Mouse (Mus musculus) layer of hippocampus, adult 18-20 months (tissue): ENCODE results near the gene Surf1. TPM values are rescaled to one million over a fixed set of nuclear protein-coding genes. Genes with fewer than 3 reads are reported as not detected.
"Not testable (repeated sequence)": the region's sequence is repeated elsewhere in the genome, so short reads cannot be mapped to it uniquely, and the experiment has no call there.

Experiments used
- DNase-seq, 2 experiments: peaks; one replicate each; pipeline ENCODE4 v3.0.0; 2022; ENCODE audit warnings: low spot score in 2 of 2
- total RNA-seq, 2 experiments: library from RNA; stranded (reverse); gene quantifications; 2 replicates each; pipeline ENCODE4 v1.2.3; 2021

The Surf1 gene
- total RNA-seq, 2 experiments from 2014 or later = 109 to 111 TPM

- no peak for DNase-seq
Observed at GRCm38 (mm10) chr2:26901834-26902400, 14.4 kb downstream of the Surf1 start.

GRCm38 (mm10) chr2:26900731-26901130 is 15.6 kb downstream of the Surf1 start:
- no peak for DNase-seq

GRCm38 (mm10) chr2:26895898-26896297 is 20.4 kb downstream of the Surf1 start:
- DNase-seq = no peak

- DNase-seq = not testable (repeated sequence)
Observed at GRCm38 (mm10) chr2:26886170-26886569, 30.2 kb downstream of the Surf1 start.

- DNase-seq = not testable (repeated sequence)
Observed at GRCm38 (mm10) chr2:26885541-26885940, 30.8 kb downstream of the Surf1 start.

- no peak for DNase-seq
Observed at GRCm38 (mm10) chr2:26878571-26878970, 37.8 kb downstream of the Surf1 start.

GRCm38 (mm10) chr2:26870666-26871065 is 45.7 kb downstream of the Surf1 start:
- DNase-seq = no peak

- DNase-seq = no peak
Observed at GRCm38 (mm10) chr2:26864879-26865278, 51.5 kb downstream of the Surf1 start, which contains the start of gene Abo. Gene Abo (minus strand): TSS chr2:26864979.

Other genes with a start within 250 kb of the Surf1 start
- gene Lcn4, start 245.2 kb downstream of the Surf1 start, total RNA-seq = not detected
- gene Abo, start 51.6 kb downstream of the Surf1 start, total RNA-seq = not detected
- 10 to 100 TPM; 26.4 to 29.0 TPM for gene Surf6, start 13.7 kb downstream of the Surf1 start, total RNA-seq
- 10 to 100 TPM; 47.5 to 50.1 TPM for gene Med22, start 5.9 kb downstream of the Surf1 start, total RNA-seq
- 100 to 1,000 TPM; 253 to 258 TPM for gene Rpl7a, start 5.8 kb downstream of the Surf1 start, total RNA-seq
- 10 to 100 TPM; 34.2 to 36.5 TPM for gene Surf2, start 163 bp downstream of the Surf1 start, total RNA-seq
- gene Surf4, start 17.4 kb upstream of the Surf1 start, total RNA-seq = 10 to 100 TPM; 52.0 to 56.2 TPM
- under 1 TPM; 0.15 to 0.30 TPM for gene Stkld1, start 17.5 kb upstream of the Surf1 start, total RNA-seq
- gene Rexo4, start 47.9 kb upstream of the Surf1 start, total RNA-seq = 10 to 100 TPM; 59.0 to 63.7 TPM
- gene Adamts13, start 56.9 kb upstream of the Surf1 start, total RNA-seq = 1 to 10 TPM; 1.0 to 1.4 TPM
- 10 to 100 TPM; 39.3 to 43.6 TPM for gene Cacfd1, start 93.4 kb upstream of the Surf1 start, total RNA-seq
- 10 to 100 TPM; 31.7 to 34.6 TPM for gene Slc2a6, start 111.5 kb upstream of the Surf1 start, total RNA-seq
- under 1 TPM; 0.69 to 0.91 TPM for gene Mymk, start 155.6 kb upstream of the Surf1 start, total RNA-seq
- gene Adamtsl2, start 162.8 kb upstream of the Surf1 start, total RNA-seq = 10 to 100 TPM; 13.2 to 13.7 TPM
- gene Fam163b, start 226.0 kb upstream of the Surf1 start, total RNA-seq = 100 to 1,000 TPM; 118 to 119 TPM
- under 1 TPM; 0.25 to 0.27 TPM for gene Dbh, start 248.7 kb upstream of the Surf1 start, total RNA-seq